Mouse (Mus musculus): ENCODE results near the gene Smok3b.
"Not testable (repeated sequence)": the region's sequence is repeated elsewhere in the genome, so short reads cannot be mapped to it uniquely, and the experiment has no call there.

The Smok3b gene

DNA sequence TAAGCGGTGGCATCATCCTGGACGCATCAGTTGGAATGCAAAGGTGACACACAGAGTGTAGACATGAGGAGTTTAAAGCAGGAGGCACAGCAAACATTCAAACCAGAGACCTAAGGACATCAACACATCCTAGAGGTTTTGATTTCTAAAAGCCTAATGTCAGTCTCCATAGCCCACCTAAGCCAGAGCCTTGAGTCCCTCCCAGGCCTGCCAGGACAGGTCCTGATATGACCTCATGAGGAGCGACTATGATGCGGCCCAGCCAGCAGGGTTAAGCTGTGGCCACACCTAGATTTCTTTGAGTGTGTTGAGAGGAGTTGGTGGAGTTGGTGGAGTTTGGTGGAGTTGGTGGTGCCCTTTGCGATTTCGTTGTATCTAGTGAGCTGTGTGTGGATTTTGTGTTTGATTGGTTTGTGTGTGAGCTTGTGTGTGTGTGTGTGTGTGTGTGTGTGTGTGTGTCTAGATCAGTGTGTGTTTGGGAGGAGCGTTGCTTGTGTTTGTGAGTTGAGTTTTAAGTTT is at the start of gene Smok3b, which contains the start of gene Smok3a:
Smok3b (plus strand) TSS at position 469 of the 519 bp plus-strand sequence.
Smok3a (plus strand) TSS at position 301 of the 519 bp plus-strand sequence.
- DNase-seq: not testable (repeated sequence)

GRCm38 (mm10) chr5:137973161-137973560 is 48.1 kb upstream of the Smok3b start:
- DNase-seq: no peak

- no peak for DNase-seq
Observed at GRCm38 (mm10) chr5:137973738-137974137, 47.5 kb upstream of the Smok3b start.

DNA sequence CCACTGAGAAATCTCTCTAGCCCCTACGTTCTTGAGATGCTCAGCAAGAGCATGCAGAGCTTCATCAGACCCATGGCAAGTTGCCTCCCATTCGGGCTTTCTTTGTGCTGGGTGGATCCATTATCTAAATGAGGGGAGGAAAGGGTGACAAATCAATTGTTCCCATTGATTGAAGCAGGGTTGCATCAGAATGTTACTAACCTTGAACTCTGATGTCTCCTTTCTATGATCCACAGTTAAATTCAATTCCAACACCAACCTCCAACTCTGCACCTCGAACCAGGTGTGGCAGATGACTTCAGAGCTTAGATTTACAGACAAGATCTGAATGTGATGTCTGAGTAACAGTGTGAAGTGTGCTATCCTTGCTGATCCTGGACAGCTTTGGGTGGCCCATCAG is 46.5 kb upstream of the Smok3b start:
- DNase-seq: no peak

DNA sequence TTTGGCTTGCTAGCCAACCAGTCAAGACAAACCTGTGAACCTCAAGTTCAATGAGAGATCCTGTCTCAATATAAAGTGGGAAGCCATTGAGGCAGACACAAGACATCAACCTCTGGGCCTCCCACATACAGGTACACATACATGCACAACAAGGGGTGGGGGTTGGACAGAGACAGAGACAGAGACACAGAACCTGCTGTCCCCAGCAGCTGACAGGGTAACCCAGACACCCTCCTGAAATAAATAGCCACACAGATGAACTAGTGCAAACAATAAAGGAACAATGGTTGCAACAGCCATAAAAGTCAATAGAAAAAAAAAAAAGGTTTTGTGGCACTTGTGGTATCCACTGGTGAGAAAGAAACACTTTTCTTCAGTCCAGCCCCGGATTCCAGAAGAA is 45.8 kb upstream of the Smok3b start:
- no peak for DNase-seq

- DNase-seq: no peak
Observed at GRCm38 (mm10) chr5:137977291-137977690, 43.9 kb upstream of the Smok3b start.

- DNase-seq: no peak
Observed at GRCm38 (mm10) chr5:137979081-137979480, 42.1 kb upstream of the Smok3b start.

DNA sequence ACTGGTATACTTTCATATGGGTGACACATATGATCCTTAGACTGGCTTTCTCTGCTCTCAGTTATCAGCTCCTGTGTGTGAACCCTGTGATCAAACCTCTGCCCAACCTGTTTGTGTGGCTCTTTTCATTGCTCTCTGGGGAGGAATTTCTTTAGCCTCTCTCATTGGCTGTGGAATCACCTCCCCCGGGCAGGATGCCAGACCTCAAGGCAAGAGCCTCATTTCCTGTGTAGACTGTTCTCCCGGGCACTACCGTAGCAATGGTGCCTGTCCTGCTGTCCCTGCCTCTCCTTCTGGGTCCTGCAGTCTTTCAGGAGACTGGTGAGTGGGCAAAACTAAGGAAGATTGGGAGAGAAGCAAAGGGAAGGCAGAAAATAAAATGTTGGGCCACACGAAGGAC is 39.9 kb upstream of the Smok3b start, which contains the start of gene Azgp1:
Azgp1 (plus strand) TSS at position 221 of the 400 bp plus-strand sequence.
- DNase-seq: no peak

- no peak for DNase-seq
Observed at GRCm38 (mm10) chr5:137986351-137986750, 34.9 kb upstream of the Smok3b start.

- no peak for DNase-seq
Observed at GRCm38 (mm10) chr5:138009437-138009836, 11.8 kb upstream of the Smok3b start.

DNA sequence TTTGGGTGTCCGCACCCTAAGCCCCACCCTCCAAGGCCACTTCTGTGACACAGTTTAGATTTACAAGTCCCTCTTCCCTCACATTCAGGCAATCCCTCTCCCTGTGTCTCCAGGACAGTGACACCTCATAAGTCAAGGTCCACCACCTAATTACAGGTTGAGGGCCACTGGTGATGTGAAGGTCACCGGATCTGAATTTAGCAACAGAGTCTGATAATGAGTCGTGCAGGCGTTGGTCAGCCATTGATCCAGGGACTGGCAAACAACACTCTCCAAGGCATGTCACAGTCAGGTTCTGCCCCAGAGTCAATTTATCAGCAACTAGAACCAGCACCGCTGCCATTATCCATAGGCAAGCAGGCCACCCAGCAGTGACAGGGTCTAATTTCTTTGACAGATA is 8.8 kb upstream of the Smok3b start:
- DNase-seq: no peak

DNA sequence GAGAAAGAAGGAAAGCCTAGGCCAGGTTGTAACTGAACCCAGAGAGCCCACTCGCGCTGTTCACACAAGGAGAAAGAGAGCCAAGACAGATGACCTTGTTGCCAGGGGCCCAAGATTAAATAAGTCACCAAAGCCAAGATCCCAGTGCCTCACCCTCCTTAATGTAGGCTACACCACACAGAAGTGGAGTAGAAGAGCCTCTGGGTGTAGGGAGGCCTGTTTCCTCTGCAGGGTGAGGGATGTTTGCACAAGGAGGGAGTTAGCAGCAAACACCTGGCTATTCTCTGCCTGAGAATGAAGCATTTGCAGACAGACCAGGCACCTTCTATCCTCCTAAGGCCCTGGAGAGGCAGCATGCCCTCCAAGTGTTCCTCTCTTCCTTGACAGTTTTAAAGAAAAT is 4.7 kb upstream of the Smok3b start:
- no peak for DNase-seq

DNA sequence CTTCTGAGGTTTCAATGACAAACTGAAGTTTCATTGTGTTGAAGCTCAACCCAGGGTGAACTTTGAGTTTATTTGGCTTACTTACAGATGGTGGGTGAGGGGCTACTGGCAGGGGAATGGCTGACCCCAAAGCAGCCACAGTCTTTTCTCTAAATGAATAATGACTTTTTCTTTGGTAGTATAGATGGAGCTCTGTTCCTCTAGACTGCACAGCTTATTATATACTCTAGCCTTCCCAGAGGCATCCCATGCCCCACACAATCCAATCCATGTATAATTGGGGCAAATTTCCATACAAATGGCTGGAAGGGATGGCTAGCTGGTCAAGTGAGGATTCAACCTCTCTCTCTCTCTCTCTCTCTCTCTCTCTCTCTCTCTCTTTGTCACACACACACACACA is 4.2 kb upstream of the Smok3b start:
- no peak for DNase-seq

- DNase-seq: not testable (repeated sequence)
Observed at GRCm38 (mm10) chr5:138019577-138019976, 1.7 kb upstream of the Smok3b start.

DNA sequence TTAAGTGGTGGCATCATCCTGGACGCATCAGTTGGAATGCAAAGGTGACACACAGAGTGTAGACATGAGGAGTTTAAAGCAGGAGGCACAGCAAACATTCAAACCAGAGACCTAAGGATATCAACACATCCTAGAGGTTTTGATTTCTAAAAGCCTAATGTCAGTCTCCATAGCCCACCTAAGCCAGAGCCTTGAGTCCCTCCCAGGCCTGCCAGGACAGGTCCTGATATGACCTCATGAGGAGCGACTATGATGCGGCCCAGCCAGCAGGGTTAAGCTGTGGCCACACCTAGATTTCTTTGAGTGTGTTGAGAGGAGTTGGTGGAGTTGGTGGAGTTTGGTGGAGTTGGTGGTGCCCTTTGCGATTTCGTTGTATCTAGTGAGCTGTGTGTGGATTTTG is 31.7 kb downstream of the Smok3b start, which contains the start of gene Smok3c:
Smok3c (plus strand) TSS at position 301 of the 400 bp plus-strand sequence.
- not testable (repeated sequence) for DNase-seq

DNA sequence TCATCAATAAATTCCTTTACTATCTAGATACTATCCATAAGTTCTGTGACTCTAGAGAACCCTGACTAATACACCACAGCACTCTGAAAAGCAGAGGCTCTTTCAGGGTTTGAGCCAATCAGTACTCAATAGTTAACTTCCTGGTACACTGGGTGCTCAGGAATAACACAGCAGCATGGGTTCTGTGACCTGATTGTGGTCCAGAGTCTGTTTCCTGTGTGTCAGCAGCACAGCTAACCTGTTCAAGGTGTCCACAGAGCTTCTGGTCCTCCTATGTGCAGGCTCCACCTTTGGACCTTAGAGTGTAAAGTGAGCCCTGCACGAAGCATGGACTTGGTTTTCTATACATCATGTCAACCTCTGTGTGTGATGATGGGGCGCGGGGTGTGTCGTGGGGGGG is 52.6 kb downstream of the Smok3b start:
- no peak for DNase-seq

GRCm38 (mm10) chr5:138075684-138076083 is 54.5 kb downstream of the Smok3b start:
- no peak for DNase-seq

- no peak for DNase-seq
Observed at GRCm38 (mm10) chr5:138076148-138076547, 54.9 kb downstream of the Smok3b start.

DNA sequence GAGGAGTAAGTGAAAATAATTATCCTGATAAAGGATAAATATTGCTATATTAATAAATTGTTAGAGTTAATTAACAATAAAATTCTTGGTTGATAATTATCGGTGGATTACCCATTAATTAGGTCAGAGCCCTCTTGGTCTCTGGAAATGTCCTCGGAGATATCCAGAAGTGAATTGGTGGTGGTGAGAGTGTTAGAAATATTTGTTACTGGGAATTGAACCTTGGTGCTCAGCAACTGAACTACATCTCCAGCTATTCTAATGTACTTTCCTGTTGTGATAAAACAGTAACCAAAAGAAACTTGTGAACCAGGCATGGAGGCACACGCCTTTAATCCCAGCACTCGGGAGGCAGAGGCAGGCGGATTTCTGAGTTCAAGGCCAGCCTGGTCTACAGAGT is 59.2 kb downstream of the Smok3b start:
- DNase-seq: no peak

DNA sequence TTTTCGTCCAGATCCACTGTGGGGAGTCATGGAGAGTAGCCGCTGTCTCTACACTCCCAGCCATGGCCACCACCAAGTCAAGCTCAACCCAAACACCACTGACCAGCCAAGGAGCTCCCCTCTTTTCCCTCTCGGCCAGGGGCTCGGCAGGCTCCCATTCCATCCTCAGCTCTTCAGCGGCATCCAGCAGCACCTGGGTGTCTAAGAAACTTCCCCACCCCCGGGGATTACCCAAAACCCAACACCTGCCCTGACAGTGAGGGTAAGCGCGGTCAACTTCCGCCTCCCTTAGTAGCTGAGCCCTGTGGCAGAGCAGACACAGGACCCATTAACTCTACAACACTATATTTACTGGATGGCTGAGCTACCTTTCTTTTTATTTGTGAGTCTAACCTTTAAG is 60.2 kb downstream of the Smok3b start:
- no peak for DNase-seq

- no peak for DNase-seq
Observed at GRCm38 (mm10) chr5:138083318-138083900, 62.2 kb downstream of the Smok3b start.

DNA sequence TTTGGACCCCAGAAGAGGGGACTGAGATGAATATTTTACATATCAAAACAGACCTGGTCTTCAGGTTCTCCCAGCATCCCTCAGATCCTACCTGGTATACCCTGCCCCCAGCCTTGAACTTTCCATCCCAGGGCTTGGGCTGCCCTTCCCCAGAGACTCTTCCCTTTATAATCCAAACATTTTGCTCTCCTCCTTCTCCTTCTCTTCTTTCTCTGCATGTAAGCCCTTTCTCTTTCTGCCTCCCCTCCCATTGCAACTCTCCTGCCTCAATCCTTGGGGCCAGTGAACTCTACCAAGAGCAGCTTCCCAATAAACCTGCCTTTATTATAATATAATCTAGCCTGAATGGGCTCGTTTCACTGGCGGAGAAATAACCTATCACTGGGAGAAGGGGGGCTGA is 62.7 kb downstream of the Smok3b start:
- DNase-seq: no peak

DNA sequence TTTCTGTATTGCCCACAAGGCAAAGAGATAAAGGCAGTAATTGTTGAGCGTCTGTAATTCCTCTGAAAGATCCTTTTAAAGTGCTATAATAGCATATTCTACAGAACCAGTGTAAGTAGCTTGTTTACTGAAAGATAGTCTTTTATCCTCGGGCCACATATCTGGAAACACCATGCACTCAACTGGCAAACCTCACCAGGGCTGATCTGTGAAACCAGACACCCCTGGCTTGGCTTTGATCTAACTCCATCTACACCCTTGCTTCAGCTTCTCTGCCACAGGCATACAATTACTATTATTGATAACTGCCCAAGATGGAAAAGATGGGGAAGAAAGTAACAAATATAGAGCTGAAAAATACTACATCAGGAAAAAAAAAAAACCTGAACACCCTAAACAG is 63.3 kb downstream of the Smok3b start:
- DNase-seq: no peak

GRCm38 (mm10) chr5:138084996-138085395 is 63.8 kb downstream of the Smok3b start, which contains the start of gene Zkscan1:
Zkscan1 (plus strand) TSS chr5:138085084.
- DNase-seq: peak; percentile 90

DNA sequence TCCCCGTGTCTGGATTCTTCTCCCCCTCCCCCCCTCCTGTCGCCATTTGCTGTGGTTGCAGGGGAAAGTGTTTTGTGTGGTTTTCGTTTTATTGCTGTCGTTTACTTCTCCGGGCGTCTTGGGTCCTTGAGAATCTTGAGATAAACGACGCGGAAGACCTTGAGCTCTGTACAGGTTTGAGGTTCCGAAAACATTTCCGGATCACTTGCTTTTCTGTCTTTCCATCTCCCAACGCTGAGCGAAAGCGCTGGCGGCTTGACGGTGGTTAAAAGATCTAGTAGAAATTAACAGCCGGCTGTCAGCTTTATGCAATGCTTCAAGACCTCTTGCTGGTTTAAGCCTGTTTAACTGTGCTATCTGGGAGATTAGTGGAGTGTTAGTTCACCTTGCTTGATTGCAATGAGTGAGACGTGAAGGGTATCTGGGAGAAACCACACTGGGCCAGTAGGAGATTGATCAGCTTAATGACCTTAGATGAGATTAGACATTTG is 64.2 kb downstream of the Smok3b start:
- DNase-seq: no peak

Measured in layer of hippocampus, adult 9-11 months (tissue).